Mouse (Mus musculus): Measurements from ENCODE around the gene Hils1. TPM values are rescaled to one million over a fixed set of nuclear protein-coding genes. Genes with fewer than 3 reads are reported as not detected.
A peak's percentile ranks its signal among the peaks of the same experiment; 100 is the strongest.

Gene Hils1
- polyA plus RNA-seq, 1 experiment from 2014 or later, result not detected

DNA sequence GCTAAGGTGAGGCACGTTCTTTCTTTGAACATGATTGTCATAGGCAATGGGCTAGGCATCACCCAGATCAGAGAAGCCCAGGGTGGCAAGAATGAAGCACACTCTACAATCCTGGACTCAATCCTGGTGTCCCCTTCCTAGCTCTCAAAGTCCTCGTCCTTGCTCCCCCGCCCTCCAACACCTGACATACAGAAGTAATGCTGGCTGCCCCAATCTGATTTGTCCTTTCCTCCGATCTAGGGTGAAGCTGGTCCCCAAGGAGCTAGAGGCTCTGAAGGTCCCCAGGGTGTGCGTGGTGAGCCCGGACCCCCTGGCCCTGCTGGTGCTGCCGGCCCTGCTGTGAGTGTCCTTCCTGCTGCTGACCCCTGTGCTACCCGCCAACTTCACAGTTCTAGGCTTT is 25.6 kb upstream of the Hils1 start:
- H3K36me3 ChIP-seq (ENCODE audit: control insufficient read depth, insufficient read depth, low read length), result no peaks in the 10 kb centered on the region
- no peaks in the 10 kb centered on the region for H3K9me3 ChIP-seq (replicated peaks; ENCODE audit: control insufficient read depth, low read length, poor library complexity, severe bottlenecking)
- peaks cover 9% of the 10 kb centered on the region for H3K4me1 ChIP-seq (ENCODE audit: control insufficient read depth, insufficient read depth, low read length)
- H3K4me3 ChIP-seq (ENCODE audit: low read depth, low read length), result no peak overlapping the region
- H3K9ac ChIP-seq (ENCODE audit: low read depth, low read length), result no peak overlapping the region
- no peak for ATAC-seq
- WGBS, result 84% methylated on average over 8 of the region's 8 CpGs
- H3K27me3 ChIP-seq (ENCODE audit: control insufficient read depth, insufficient read depth, low read depth, low read length), result peaks cover 24% of the 10 kb centered on the region
- H3K27ac ChIP-seq (ENCODE audit: low read length), result no peak overlapping the region
- no peak overlapping the region for H3K4me2 ChIP-seq (ENCODE audit: low read length)

DNA sequence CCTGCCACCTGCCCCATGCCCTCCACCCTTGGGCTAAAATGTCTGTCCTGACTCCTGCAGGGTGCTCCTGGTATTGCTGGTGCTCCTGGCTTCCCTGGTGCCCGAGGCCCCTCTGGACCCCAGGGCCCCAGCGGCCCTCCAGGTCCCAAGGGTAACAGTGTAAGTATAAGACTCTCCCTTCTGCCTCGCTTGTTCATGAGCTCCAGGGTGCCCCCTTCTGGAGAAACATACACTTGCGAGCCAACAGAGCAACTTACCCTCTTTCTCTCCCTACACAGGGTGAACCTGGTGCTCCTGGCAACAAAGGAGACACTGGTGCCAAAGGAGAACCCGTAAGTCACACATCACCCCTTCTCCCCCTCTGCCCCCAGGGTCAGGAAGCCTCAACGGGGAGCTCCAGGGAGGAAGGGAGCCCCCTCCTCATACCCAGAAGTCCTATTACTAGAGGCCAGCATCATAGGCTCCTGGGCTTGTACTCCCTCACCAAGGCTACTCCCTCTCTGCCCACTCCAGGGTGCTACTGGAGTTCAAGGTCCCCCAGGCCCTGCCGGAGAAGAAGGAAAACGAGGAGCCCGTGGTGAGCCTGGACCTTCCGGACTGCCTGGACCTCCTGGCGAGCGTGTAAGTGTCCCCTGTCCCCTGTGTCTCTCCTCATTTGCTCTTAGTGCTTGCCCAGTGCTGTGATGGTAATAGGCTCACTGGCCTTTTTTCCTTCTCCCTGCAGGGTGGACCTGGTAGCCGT is 24.9 kb upstream of the Hils1 start:
- 57% methylated on average over 12 of the region's 13 CpGs for WGBS

DNA sequence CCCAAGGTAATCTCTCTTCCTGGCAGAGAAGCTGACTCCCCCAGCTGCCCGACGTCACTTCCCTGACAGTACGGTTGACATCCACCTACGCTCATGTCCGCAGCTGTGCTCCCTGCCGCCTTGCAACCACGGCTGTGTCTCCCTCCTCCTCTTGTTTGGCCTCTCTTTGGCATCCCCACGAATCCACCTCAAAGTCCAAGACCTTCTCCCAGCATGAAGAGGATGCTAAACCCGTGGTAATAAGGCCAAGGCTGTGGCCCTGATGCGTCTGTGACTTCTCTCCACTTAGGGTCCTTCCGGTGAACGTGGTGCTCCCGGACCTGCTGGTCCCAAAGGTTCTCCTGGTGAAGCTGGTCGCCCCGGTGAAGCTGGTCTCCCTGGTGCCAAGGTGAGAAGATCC is 24.3 kb upstream of the Hils1 start:
- H3K27ac ChIP-seq (ENCODE audit: low read length), result no peak overlapping the region

More for the DNA sequence above, 24.9 kb upstream of the Hils1 start:
- no peak for ATAC-seq
- Histone ChIP-seq H3K27me3 (ENCODE audit: control insufficient read depth, insufficient read depth, low read depth, low read length) (peaks cover 22% of the 10 kb centered on the region), H3K9ac (ENCODE audit: low read depth, low read length) (no peak overlapping the region), H3K36me3 (ENCODE audit: control insufficient read depth, insufficient read depth, low read length) (no peaks in the 10 kb centered on the region), H3K9me3 (replicated peaks; ENCODE audit: control insufficient read depth, low read length, poor library complexity, severe bottlenecking) (no peaks in the 10 kb centered on the region), H3K4me1 (ENCODE audit: control insufficient read depth, insufficient read depth, low read length) (peaks cover 6% of the 10 kb centered on the region), H3K4me3 (ENCODE audit: low read depth, low read length) (no peak overlapping the region), H3K27ac (ENCODE audit: low read length) (no peak overlapping the region), H3K4me2 (ENCODE audit: low read length) (no peak overlapping the region)

DNA sequence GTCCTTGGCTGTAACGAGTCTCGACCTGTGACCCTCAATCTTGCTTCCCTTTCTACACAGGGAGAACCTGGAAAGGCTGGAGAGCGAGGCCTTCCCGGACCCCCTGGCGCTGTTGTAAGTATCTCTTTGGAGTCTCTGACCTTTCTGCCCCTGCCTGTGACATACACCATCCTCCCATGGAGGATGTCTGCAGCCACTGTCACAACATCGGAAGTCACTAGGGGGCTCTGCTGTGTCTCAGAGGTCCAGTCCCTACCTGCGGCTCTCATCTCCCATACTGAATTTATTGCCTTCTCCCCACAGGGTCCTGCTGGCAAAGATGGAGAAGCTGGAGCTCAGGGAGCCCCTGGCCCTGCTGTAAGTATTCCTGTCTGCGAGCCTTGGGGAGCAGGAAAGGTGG is 23.1 kb upstream of the Hils1 start:
- Histone ChIP-seq H3K9me3 (replicated peaks; ENCODE audit: control insufficient read depth, low read length, poor library complexity, severe bottlenecking) (no peaks in the 10 kb centered on the region), H3K4me1 (ENCODE audit: control insufficient read depth, insufficient read depth, low read length) (no peaks in the 10 kb centered on the region), H3K36me3 (ENCODE audit: control insufficient read depth, insufficient read depth, low read length) (no peaks in the 10 kb centered on the region), H3K27me3 (ENCODE audit: control insufficient read depth, insufficient read depth, low read depth, low read length) (0 out of 2 replicates have a peak, but pooled peaks cover 5% of the 10 kb centered on the region), H3K4me2 (ENCODE audit: low read length) (no peak overlapping the region), H3K9ac (ENCODE audit: low read depth, low read length) (no peak overlapping the region), H3K4me3 (ENCODE audit: low read depth, low read length) (no peak overlapping the region), H3K27ac (ENCODE audit: low read length) (no peak overlapping the region)
- 16% methylated on average over 8 of the region's 8 CpGs for WGBS
- no peak for ATAC-seq

More for the DNA sequence above, 24.3 kb upstream of the Hils1 start:
- WGBS, result 85% methylated on average over 15 of the region's 15 CpGs
- Histone ChIP-seq H3K4me1 (ENCODE audit: control insufficient read depth, insufficient read depth, low read length) (0 out of 2 replicates have a peak, but pooled peaks cover under 1% of the 10 kb centered on the region), H3K4me2 (ENCODE audit: low read length) (no peak overlapping the region), H3K9ac (ENCODE audit: low read depth, low read length) (no peak overlapping the region), H3K36me3 (ENCODE audit: control insufficient read depth, insufficient read depth, low read length) (no peaks in the 10 kb centered on the region), H3K4me3 (ENCODE audit: low read depth, low read length) (no peak overlapping the region), H3K9me3 (replicated peaks; ENCODE audit: control insufficient read depth, low read length, poor library complexity, severe bottlenecking) (no peaks in the 10 kb centered on the region), H3K27me3 (ENCODE audit: control insufficient read depth, insufficient read depth, low read depth, low read length) (peaks cover 16% of the 10 kb centered on the region)
- no peak for ATAC-seq

DNA sequence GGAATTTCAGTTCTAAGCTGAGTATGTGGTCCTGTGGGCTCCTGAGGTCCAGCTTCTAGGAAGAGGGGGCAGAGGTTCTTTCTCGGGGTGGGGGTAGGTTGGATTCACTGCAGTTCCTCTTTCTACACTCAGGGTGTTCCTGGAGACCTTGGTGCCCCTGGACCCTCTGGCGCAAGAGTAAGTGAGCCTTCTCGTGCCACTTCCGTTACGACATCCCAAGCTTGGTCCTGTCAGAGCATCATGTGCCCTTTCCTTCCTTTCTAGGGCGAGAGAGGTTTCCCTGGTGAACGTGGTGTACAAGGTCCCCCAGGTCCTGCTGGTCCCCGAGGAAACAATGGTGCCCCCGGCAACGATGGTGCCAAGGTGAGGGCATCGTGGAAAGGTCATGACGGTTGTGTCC is 22.2 kb upstream of the Hils1 start:
- Histone ChIP-seq H3K9me3 (replicated peaks; ENCODE audit: control insufficient read depth, low read length, poor library complexity, severe bottlenecking) (no peaks in the 10 kb centered on the region), H3K4me1 (ENCODE audit: control insufficient read depth, insufficient read depth, low read length) (no peaks in the 10 kb centered on the region), H3K27ac (ENCODE audit: low read length) (no peak overlapping the region), H3K4me2 (ENCODE audit: low read length) (no peak overlapping the region), H3K4me3 (ENCODE audit: low read depth, low read length) (no peak overlapping the region), H3K36me3 (ENCODE audit: control insufficient read depth, insufficient read depth, low read length) (no peaks in the 10 kb centered on the region), H3K9ac (ENCODE audit: low read depth, low read length) (no peak overlapping the region), H3K27me3 (ENCODE audit: control insufficient read depth, insufficient read depth, low read depth, low read length) (0 out of 2 replicates have a peak, but pooled peaks cover 5% of the 10 kb centered on the region)
- no peak for ATAC-seq
- 90% methylated on average over 12 of the region's 12 CpGs for WGBS

DNA sequence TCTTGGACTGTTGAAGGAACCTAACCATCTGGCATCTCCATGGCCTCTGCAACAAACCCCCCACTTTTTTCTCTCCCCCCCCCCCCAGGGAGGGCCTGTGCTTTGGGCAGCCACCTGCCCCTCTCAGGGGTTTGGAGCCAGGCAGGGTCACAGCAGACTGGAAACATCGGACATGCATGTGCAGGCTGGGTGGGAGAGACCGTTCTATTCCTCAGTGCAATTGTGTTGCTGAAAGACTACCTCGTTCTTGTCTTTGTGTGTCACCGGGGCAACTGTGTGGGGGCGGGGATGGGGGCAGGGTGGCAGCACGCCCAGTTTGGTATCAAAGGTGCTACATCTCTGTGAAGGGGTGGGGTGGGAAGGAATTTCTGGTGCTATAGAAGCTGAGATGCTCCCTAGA is 15.2 kb upstream of the Hils1 start:
- no peaks in the 10 kb centered on the region for H3K9me3 ChIP-seq (replicated peaks; ENCODE audit: control insufficient read depth, low read length, poor library complexity, severe bottlenecking)
- H3K4me2 ChIP-seq (ENCODE audit: low read length), result no peak overlapping the region
- ATAC-seq, result no peak
- H3K27ac ChIP-seq (ENCODE audit: low read length), result 0 out of 2 replicates have a peak overlapping the region, but pooled peaks have one; percentile 11
- H3K27me3 ChIP-seq (ENCODE audit: control insufficient read depth, insufficient read depth, low read depth, low read length), result no peaks in the 10 kb centered on the region
- 2% methylated on average over 6 of the region's 6 CpGs for WGBS
- peaks cover 3% of the 10 kb centered on the region; the same call in 1 of the 2 replicates for H3K4me1 ChIP-seq (ENCODE audit: control insufficient read depth, insufficient read depth, low read length)
- no peak overlapping the region for H3K4me3 ChIP-seq (ENCODE audit: low read depth, low read length)
- H3K9ac ChIP-seq (ENCODE audit: low read depth, low read length), result no peak overlapping the region
- H3K36me3 ChIP-seq (ENCODE audit: control insufficient read depth, insufficient read depth, low read length), result no peaks in the 10 kb centered on the region

DNA sequence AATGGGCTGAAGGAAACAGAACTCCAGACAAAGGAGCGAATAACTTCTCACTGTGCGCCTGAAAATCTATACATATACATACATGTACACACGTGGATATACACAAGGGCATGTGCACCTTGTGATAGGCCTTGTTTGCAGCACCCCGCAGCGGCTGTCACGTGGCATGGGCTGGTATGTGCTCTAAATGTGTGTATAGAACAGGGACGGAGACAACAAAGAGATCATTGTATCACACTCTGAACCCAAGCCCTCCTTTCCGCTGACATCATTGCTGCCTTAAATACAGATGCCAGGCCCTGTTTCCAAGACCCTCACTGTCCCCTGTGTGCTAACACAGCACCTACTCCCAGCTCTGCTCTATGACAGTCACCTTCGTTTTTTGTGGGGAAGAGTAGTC is 12.3 kb upstream of the Hils1 start:
- no peak for ATAC-seq
- Histone ChIP-seq H3K4me1 (ENCODE audit: control insufficient read depth, insufficient read depth, low read length) (peaks cover 3% of the 10 kb centered on the region; the same call in 1 of the 2 replicates), H3K27me3 (ENCODE audit: control insufficient read depth, insufficient read depth, low read depth, low read length) (no peaks in the 10 kb centered on the region), H3K4me2 (ENCODE audit: low read length) (no peak overlapping the region), H3K9me3 (replicated peaks; ENCODE audit: control insufficient read depth, low read length, poor library complexity, severe bottlenecking) (no peaks in the 10 kb centered on the region), H3K36me3 (ENCODE audit: control insufficient read depth, insufficient read depth, low read length) (no peaks in the 10 kb centered on the region), H3K9ac (ENCODE audit: low read depth, low read length) (no peak overlapping the region), H3K27ac (ENCODE audit: low read length) (no peak overlapping the region), H3K4me3 (ENCODE audit: low read depth, low read length) (no peak overlapping the region)
- 73% methylated on average over 9 of the region's 9 CpGs for WGBS

DNA sequence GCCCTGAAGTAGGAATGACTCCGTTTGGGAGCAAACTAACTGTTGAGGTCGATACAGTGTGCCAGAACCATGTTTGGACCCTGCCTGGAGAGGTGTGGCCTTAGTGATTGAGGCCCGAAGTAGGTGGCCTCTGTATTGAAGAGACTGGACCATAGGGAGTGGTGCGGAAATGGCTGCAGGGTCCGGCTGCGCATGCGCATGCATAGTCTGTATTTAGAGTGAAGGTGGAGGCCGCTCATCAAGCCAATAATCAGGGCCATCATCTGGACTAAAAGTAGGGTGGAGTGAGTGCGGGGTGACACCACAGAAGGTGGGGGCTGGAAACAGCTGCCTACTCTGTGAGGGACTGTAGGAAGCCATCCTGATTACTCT is 9.7 kb upstream of the Hils1 start:
- peak overlapping the region; percentile 14; the same call in 1 of the 2 replicates for H3K27ac ChIP-seq (ENCODE audit: low read length)
- H3K27me3 ChIP-seq (ENCODE audit: control insufficient read depth, insufficient read depth, low read depth, low read length), result no peaks in the 10 kb centered on the region
- H3K9ac ChIP-seq (ENCODE audit: low read depth, low read length), result no peak overlapping the region
- no peak overlapping the region for H3K4me2 ChIP-seq (ENCODE audit: low read length)
- ATAC-seq, result no peak
- H3K36me3 ChIP-seq (ENCODE audit: control insufficient read depth, insufficient read depth, low read length), result no peaks in the 10 kb centered on the region
- WGBS, result 87% methylated on average over 9 of the region's 9 CpGs
- H3K4me3 ChIP-seq (ENCODE audit: low read depth, low read length), result no peak overlapping the region
- no peaks in the 10 kb centered on the region for H3K9me3 ChIP-seq (replicated peaks; ENCODE audit: control insufficient read depth, low read length, poor library complexity, severe bottlenecking)
- H3K4me1 ChIP-seq (ENCODE audit: control insufficient read depth, insufficient read depth, low read length), result no peaks in the 10 kb centered on the region

DNA sequence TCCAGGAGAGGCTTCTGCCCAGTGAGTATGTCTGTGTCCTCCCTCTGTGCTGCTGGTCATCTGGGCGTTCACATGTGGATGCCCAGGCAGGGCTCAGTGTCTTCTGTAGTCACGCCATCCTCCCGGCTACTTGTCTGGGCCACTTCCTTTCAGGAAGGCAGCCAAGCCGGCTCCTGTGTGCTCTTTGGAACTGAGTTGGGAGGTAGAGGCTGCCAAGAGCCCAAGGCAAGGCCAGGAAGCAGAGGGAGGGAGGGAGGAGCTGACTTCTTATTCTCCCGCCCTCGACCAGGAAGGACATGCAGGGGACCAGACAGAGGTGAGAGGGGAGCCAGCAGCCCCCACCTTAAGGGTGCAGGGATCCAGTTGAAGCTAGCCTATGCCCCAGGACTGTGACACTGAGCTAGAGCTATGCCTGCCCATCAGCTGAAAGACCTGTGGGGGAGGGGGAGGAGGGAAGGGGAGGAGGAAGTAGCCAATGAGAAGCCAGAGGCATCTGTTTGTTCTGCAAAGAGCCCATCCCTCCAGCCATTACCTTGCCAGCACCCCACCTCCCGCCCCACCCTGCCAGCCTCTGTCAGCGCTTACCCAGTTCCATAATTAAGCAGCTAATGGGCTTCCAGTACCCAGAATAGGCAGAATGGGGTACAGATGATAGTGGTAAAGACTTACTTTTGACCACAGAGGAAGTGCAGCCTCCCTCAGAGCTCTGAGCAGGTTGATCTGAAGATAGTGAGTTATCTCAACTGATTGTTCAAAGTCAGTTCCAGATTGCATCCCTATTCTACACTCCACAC is 9.1 kb upstream of the Hils1 start:
- Histone ChIP-seq H3K27me3 (ENCODE audit: control insufficient read depth, insufficient read depth, low read depth, low read length) (no peaks in the 10 kb centered on the region), H3K36me3 (ENCODE audit: control insufficient read depth, insufficient read depth, low read length) (no peaks in the 10 kb centered on the region), H3K9me3 (replicated peaks; ENCODE audit: control insufficient read depth, low read length, poor library complexity, severe bottlenecking) (no peaks in the 10 kb centered on the region), H3K4me3 (ENCODE audit: low read depth, low read length) (no peak overlapping the region), H3K4me2 (ENCODE audit: low read length) (no peak overlapping the region), H3K4me1 (ENCODE audit: control insufficient read depth, insufficient read depth, low read length) (no peaks in the 10 kb centered on the region), H3K9ac (ENCODE audit: low read depth, low read length) (no peak overlapping the region), H3K27ac (ENCODE audit: low read length) (peak overlapping the region; percentile 14; the same call in 1 of the 2 replicates)
- 23% methylated on average over 8 of the region's 8 CpGs for WGBS
- peak; percentile 58; the same call in 1 of the 2 replicates for ATAC-seq
